Mouse (Mus musculus): ENCODE measurements around the gene Samsn1. TPM values are rescaled to one million over a fixed set of nuclear protein-coding genes. Genes with fewer than 3 reads are reported as not detected.

Samsn1 gene
- total and polyA plus RNA-seq, 3 experiments = 0.62 to 0.76 (median 0.68) TPM

DNA sequence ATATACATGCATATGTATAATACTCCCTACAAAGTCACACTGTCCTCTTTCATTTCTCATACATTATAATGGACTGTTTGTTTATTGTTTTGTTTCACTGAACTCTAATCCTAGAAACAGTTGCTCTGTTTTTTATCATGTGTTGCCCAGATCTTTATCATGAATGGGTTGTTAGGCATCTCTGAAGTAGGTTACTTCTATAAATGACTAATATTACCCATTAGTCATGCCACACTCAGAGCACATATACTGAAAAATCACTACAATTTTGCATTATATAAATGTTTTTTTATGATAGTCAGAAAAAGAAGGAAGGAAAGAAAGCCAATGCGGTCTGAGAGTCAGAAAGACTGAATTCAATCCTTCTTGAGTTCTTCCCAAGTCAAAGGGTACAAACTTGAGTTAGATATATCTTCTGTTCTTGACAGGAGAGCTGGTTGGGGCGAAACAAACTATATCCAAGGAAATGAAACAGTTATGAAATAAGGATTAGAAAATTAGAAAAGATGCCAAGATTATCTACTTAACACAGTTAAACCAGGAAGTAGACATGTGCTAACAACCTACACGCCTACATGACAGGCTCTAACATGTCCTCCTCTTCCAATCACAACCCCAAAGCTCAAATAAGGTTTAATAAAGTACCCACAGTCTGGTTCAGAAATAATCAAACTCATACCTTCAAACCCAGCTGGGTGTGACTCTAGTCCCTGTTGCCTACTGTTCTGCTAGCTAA lies 122.0 kb downstream of the Samsn1 start:
- no peak for DNase-seq
- intact Hi-C loops (cut with DNase I) = no loop called here
- Histone ChIP-seq H3K4me1 (ENCODE audit: control insufficient read depth, insufficient read depth, low read length) (no peaks in the 10 kb centered on the region), H3K27ac (no peak overlapping the region), H3K36me3 (ENCODE audit: control insufficient read depth, insufficient read depth, low read length) (no peaks in the 10 kb centered on the region), H3K9ac (ENCODE audit: low read depth, low read length) (no peak overlapping the region), H3K27me3 (ENCODE audit: control insufficient read depth, insufficient read depth, low read length) (no peaks in the 10 kb centered on the region), H3K79me2 (replicated peaks; ENCODE audit: control insufficient read depth, insufficient read depth, low read length) (no peaks in the 10 kb centered on the region), H3K4me3 (no peak overlapping the region)
- WGBS = 83% methylated on average over 3 of the region's 3 CpGs
- TF ChIP-seq EP300 (IDR thresholded peaks at IDR 0.05; ENCODE audit: insufficient read depth, low read depth, low read length) (no peak), CTCF (IDR thresholded peaks at IDR 0.05) (no peak), POLR2A (IDR thresholded peaks at IDR 0.05; ENCODE audit: insufficient read depth, low read depth, low read length) (no peak)

DNA sequence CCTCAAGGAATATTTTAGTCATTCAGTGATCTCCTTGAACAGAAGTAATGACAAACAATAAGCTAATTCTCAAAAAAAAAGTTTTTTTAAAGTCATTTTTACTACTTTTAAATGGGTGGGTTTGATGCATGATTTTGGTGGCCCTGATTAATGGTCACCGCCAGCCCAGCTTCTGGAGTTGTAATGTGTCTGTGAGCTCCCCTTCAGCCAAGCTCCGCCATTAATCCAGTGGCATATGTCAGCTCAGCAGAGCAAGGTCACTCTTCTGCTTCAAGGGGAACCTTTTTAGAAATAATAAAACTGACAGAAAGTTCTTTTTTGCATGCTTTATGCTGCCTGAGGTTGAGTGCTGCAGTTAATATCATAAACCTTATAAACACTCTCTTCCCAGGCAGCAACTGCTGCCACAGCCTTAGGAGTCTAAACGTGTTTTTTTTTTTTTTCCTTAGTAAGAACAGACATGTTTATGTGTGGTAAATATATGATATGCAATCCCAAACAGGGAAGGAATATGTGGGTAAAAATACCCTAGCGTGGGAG lies 124.2 kb downstream of the Samsn1 start:
- H3K36me3 ChIP-seq (ENCODE audit: control insufficient read depth, insufficient read depth, low read length) = no peaks in the 10 kb centered on the region
- no peak for DNase-seq
- WGBS = 82% methylated on average over 4 of the region's 4 CpGs

DNA sequence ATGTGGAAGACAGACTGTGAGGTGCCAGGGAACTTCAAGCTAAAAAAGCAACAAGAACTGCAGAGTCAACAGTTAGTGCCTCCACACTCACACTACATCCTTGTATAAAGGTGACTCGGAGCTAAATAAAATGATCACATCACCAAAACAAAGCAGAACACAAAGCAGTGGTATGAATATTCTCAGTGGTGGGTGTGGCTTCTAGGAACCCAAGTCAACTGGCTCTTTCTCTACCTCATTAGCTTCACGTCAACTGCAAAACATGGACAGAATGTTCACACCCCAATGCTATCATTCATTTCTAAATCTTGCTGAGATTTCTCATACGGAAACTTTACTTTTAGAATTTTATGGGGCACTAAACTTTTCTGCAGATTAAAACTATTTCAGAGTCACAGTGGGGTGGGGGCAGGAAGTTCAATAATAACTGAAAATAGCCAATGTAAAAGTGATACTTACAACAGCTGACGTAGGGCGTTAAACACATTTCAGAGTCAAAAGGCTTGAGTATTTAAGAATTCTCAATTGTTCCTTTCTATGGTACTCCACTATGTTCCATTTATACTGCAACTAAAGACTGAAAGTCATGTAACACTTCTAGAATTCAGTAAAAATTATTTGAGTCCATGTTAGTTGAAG lies 127.7 kb downstream of the Samsn1 start:
- TF ChIP-seq CTCF (IDR thresholded peaks at IDR 0.05) = no peak
- no peak for TF ChIP-seq POLR2A (IDR thresholded peaks at IDR 0.05; ENCODE audit: insufficient read depth, low read depth, low read length)
- no peak for TF ChIP-seq EP300 (IDR thresholded peaks at IDR 0.05; ENCODE audit: insufficient read depth, low read depth, low read length)
- Histone ChIP-seq H3K27ac (no peak overlapping the region), H3K9ac (ENCODE audit: low read depth, low read length) (no peak overlapping the region), H3K79me2 (replicated peaks; ENCODE audit: control insufficient read depth, insufficient read depth, low read length) (no peaks in the 10 kb centered on the region), H3K4me3 (no peak overlapping the region), H3K36me3 (ENCODE audit: control insufficient read depth, insufficient read depth, low read length) (no peaks in the 10 kb centered on the region), H3K27me3 (ENCODE audit: control insufficient read depth, insufficient read depth, low read length) (no peaks in the 10 kb centered on the region), H3K4me1 (ENCODE audit: control insufficient read depth, insufficient read depth, low read length) (no peaks in the 10 kb centered on the region)
- DNase-seq = no peak
- 80% methylated on average over 5 of the region's 5 CpGs for WGBS
- intact Hi-C loops (cut with DNase I) = no loop called here

More for the DNA sequence above, 124.2 kb downstream of the Samsn1 start:
- Histone ChIP-seq H3K4me1 (ENCODE audit: control insufficient read depth, insufficient read depth, low read length) (no peaks in the 10 kb centered on the region), H3K4me3 (no peak overlapping the region), H3K27ac (no peak overlapping the region), H3K9ac (ENCODE audit: low read depth, low read length) (no peak overlapping the region), H3K27me3 (ENCODE audit: control insufficient read depth, insufficient read depth, low read length) (no peaks in the 10 kb centered on the region), H3K79me2 (replicated peaks; ENCODE audit: control insufficient read depth, insufficient read depth, low read length) (no peaks in the 10 kb centered on the region)
- intact Hi-C loops (cut with DNase I) = no loop called here
- TF ChIP-seq CTCF (IDR thresholded peaks at IDR 0.05) (no peak), EP300 (IDR thresholded peaks at IDR 0.05; ENCODE audit: insufficient read depth, low read depth, low read length) (no peak), POLR2A (IDR thresholded peaks at IDR 0.05; ENCODE audit: insufficient read depth, low read depth, low read length) (no peak)

DNA sequence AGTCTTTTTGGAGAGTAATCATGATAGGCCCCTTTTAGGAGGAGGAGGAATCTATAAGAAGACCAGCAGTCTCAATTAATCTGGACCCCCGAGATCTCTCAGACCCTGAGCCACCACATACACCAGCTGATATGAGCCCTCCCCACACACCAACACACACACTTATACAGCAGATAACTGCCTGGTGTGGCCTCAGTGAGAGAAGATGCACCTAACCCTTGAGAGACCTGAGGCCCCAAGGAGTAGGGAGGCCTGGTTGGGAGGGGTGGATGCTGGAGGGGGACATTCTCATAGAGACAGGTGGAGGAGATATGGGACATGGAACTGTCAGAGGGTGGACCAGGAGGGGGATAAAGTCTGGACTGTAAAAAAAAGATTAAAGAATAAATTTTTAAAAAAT lies 128.6 kb downstream of the Samsn1 start:
- intact Hi-C loops (cut with DNase I) = no loop called here
- WGBS = 74% methylated on average over 1 of the region's 1 CpGs
- TF ChIP-seq CTCF (IDR thresholded peaks at IDR 0.05) (no peak), POLR2A (IDR thresholded peaks at IDR 0.05; ENCODE audit: insufficient read depth, low read depth, low read length) (no peak), EP300 (IDR thresholded peaks at IDR 0.05; ENCODE audit: insufficient read depth, low read depth, low read length) (no peak)
- Histone ChIP-seq H3K36me3 (ENCODE audit: control insufficient read depth, insufficient read depth, low read length) (no peaks in the 10 kb centered on the region), H3K4me3 (no peak overlapping the region), H3K79me2 (replicated peaks; ENCODE audit: control insufficient read depth, insufficient read depth, low read length) (no peaks in the 10 kb centered on the region), H3K9ac (ENCODE audit: low read depth, low read length) (no peak overlapping the region), H3K27ac (no peak overlapping the region), H3K27me3 (ENCODE audit: control insufficient read depth, insufficient read depth, low read length) (no peaks in the 10 kb centered on the region), H3K4me1 (ENCODE audit: control insufficient read depth, insufficient read depth, low read length) (no peaks in the 10 kb centered on the region)
- no peak for DNase-seq

DNA sequence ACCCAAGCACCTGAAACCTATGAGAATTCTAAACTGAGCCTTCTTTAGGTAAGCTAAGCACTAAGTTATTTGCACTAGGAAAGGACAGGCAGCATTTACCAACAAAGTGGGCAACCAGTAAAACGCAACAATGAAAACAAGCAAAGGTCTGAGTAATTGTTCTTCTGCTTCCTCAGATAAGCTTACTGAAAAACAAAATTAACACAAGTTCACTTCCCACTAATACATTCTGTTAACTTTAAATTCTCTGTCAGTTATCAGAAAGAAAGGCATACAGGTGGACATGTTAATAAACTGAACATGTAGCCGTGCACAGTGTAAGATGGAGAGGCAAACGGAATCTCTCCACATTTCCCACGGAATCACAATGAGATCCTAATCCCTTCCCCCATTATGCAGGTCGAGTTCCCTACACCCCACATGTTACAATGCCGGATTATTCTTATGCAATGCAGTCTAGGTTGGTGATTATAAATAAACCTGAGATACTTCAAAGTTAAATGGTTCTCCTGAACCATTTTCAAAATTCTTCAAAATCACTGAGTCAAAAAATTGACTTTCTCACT lies 132.9 kb downstream of the Samsn1 start:
- 61% methylated on average over 6 of the region's 6 CpGs for WGBS

More for the DNA sequence above, 132.9 kb downstream of the Samsn1 start:
- Histone ChIP-seq H3K27me3 (ENCODE audit: control insufficient read depth, insufficient read depth, low read length) (no peaks in the 10 kb centered on the region), H3K36me3 (ENCODE audit: control insufficient read depth, insufficient read depth, low read length) (no peaks in the 10 kb centered on the region), H3K4me3 (no peak overlapping the region), H3K9ac (ENCODE audit: low read depth, low read length) (no peak overlapping the region), H3K79me2 (replicated peaks; ENCODE audit: control insufficient read depth, insufficient read depth, low read length) (no peaks in the 10 kb centered on the region), H3K4me1 (ENCODE audit: control insufficient read depth, insufficient read depth, low read length) (no peaks in the 10 kb centered on the region), H3K27ac (no peak overlapping the region)
- TF ChIP-seq CTCF (IDR thresholded peaks at IDR 0.05) = no peak
- TF ChIP-seq POLR2A (IDR thresholded peaks at IDR 0.05; ENCODE audit: insufficient read depth, low read depth, low read length) = no peak
- TF ChIP-seq EP300 (IDR thresholded peaks at IDR 0.05; ENCODE audit: insufficient read depth, low read depth, low read length) = no peak
- intact Hi-C loops (cut with DNase I) = no loop called here
- no peak for DNase-seq
